Mouse (Mus musculus): Measurements from ENCODE around the gene Col10a1. TPM values are rescaled to one million over a fixed set of nuclear protein-coding genes. Genes with fewer than 3 reads are reported as not detected.

The Col10a1 gene
- polyA plus RNA-seq (2012; ENCODE audit: insufficient read depth, insufficient read length, low replicate concordance, missing spikeins): not detected in 2 replicates

DNA sequence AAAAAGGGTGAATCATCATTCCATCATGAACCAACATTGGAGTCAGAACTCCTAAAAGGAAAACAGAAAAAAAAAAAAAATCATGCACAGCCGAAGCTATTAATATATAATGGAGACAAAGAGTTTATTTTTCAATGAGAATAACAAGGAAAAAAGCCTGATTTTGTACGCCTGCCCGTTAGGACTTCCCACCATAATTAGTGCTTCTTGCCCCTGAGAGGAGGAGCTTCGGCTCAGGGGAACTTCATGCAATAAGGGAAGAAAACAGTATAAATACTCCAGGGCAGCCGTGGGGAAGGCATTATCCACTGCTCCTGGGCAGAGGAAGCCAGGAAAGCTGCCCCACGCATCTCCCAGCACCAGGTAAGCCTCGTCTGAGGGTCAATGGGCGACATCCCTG is at the start of gene Col10a1:
Gene Col10a1 (plus strand): TSS at position 301 of the 400 bp plus-strand sequence.
- H3K27ac ChIP-seq (ENCODE audit: insufficient read depth, low read depth, low read length): no peak within 1 kb of the TSS

DNA sequence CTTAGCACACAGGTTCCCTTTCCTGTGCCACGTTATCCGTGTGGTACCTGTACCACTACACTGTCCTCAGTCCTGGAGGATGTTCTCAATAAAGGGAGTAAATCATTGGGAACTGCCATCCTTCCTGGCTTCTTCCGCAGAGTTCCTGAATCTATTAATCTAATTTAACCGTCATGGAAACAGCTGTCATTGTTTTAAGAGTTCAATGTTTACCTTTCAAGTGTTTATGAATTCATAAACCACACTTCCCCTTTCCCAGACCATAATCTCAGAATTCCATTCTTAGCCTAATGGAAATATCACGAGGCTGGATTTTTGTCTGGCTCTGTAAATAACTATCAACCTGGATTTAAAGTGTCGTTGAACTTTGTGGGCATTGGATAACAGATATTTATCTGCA is 48.8 kb upstream of the Col10a1 start:
- Histone ChIP-seq H3K4me1 (ENCODE audit: control insufficient read depth, insufficient read depth, low read length) (no peaks in the 10 kb centered on the region), H3K4me3 (ENCODE audit: insufficient read depth, low read depth, low read length) (no peak overlapping the region), H3K27ac (ENCODE audit: insufficient read depth, low read depth, low read length) (no peak overlapping the region)
- TF ChIP-seq CTCF (IDR thresholded peaks at IDR 0.05; ENCODE audit: insufficient read depth, low read depth, low read length): no peak
- TF ChIP-seq POLR2A (IDR thresholded peaks at IDR 0.05; ENCODE audit: insufficient read depth, low read depth, low read length): no peak
- WGBS: 83% methylated on average over 6 of the region's 6 CpGs

More for the DNA sequence above, at the start of gene Col10a1:
- no peak for TF ChIP-seq CTCF (IDR thresholded peaks at IDR 0.05; ENCODE audit: insufficient read depth, low read depth, low read length)
- TF ChIP-seq POLR2A (IDR thresholded peaks at IDR 0.05; ENCODE audit: insufficient read depth, low read depth, low read length): no peak
- Histone ChIP-seq H3K4me3 (ENCODE audit: insufficient read depth, low read depth, low read length) (no peak within 1 kb of the TSS), H3K4me1 (ENCODE audit: control insufficient read depth, insufficient read depth, low read length) (peaks cover 3% of the 10 kb centered on the region)
- 37% methylated on average over 8 of the region's 8 CpGs for WGBS

DNA sequence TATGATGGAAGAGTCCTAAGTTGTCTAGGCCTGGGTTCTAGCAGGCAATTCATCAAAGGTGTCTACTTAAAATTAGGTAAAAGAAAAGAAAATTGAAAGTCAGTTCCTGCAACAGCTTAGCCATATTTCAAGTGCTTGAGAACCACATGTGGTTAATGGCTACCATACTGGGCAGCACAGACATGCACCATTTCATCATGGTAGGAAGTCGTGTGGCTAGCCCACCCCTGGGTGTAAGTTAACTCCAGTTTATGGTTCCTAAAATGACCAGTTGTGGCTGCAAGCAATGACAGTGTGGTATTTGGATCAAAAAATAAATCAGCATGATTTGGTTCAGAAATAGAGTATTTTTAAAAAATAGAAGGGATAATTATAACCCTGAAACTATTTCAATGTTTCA is 47.9 kb upstream of the Col10a1 start:
- Histone ChIP-seq H3K4me3 (ENCODE audit: insufficient read depth, low read depth, low read length) (no peak overlapping the region), H3K4me1 (ENCODE audit: control insufficient read depth, insufficient read depth, low read length) (no peaks in the 10 kb centered on the region), H3K27ac (ENCODE audit: insufficient read depth, low read depth, low read length) (no peak overlapping the region)
- 82% methylated on average over 1 of the region's 1 CpGs for WGBS
- TF ChIP-seq CTCF (IDR thresholded peaks at IDR 0.05; ENCODE audit: insufficient read depth, low read depth, low read length) (no peak), POLR2A (IDR thresholded peaks at IDR 0.05; ENCODE audit: insufficient read depth, low read depth, low read length) (no peak)

DNA sequence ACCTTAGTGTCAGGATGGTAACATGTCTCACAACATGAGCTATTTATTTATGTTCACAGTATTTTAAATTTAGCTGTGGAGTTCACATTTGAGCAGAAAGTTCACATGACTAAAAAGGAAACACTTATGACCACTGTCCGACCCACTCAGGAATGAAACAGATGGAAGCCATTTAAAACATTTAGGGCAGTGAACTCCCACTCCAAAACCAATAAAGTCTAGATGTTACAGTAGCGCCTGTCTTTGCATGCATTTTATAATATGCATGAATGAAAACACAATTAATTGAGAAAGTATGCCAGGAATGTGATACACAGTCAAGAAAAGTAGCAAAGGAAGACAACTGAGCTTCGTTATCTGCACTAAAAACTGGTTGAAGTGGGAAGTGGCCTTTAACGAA is 37.6 kb upstream of the Col10a1 start:
- 84% methylated on average over 4 of the region's 4 CpGs for WGBS
- Histone ChIP-seq H3K4me1 (ENCODE audit: control insufficient read depth, insufficient read depth, low read length) (no peaks in the 10 kb centered on the region), H3K27ac (ENCODE audit: insufficient read depth, low read depth, low read length) (no peak overlapping the region), H3K4me3 (ENCODE audit: insufficient read depth, low read depth, low read length) (no peak overlapping the region)
- no peak for TF ChIP-seq CTCF (IDR thresholded peaks at IDR 0.05; ENCODE audit: insufficient read depth, low read depth, low read length)
- no peak for TF ChIP-seq POLR2A (IDR thresholded peaks at IDR 0.05; ENCODE audit: insufficient read depth, low read depth, low read length)

DNA sequence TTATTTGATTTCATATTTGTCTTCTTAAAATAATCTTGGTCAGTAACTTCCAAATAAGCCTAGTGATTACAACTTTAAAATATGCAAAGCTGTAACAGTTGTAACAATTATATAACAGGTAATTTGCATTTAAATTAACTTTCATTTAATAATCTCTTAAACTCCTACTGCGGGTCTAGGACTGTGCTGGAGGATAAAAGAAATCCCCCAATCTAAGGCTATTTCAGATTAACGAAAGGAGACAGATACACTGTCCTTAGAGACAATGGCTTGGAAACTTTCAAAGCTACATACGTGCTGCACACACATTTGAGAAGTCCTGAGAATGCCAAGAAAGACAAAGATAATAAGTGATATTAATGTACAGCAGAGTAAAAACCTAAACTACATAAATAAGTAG is 31.5 kb upstream of the Col10a1 start:
- 59% methylated on average over 3 of the region's 3 CpGs for WGBS
- H3K4me1 ChIP-seq (ENCODE audit: control insufficient read depth, insufficient read depth, low read length): no peaks in the 10 kb centered on the region
- no peak overlapping the region for H3K27ac ChIP-seq (ENCODE audit: insufficient read depth, low read depth, low read length)
- H3K4me3 ChIP-seq (ENCODE audit: insufficient read depth, low read depth, low read length): no peak overlapping the region
- TF ChIP-seq POLR2A (IDR thresholded peaks at IDR 0.05; ENCODE audit: insufficient read depth, low read depth, low read length) (no peak), CTCF (IDR thresholded peaks at IDR 0.05; ENCODE audit: insufficient read depth, low read depth, low read length) (no peak)

DNA sequence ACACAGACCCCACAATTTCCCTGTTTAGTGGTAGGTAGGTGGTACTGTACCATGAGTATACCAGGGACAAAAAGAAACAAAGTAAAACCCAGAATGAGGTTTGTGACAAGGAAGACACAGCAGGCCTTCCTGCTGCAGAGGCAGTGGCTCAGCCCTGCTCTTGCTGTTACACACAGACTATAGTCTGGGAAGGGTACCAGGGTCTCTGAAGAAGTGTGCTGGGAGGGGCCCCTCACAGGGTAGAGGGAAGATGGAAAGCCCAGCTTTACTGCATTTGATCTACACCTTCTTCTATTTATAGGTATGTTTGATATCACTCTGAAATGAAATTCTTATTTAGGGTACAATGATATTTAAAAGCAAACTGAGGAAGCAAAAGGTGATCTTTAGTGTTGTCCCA is 26.0 kb upstream of the Col10a1 start:
- Histone ChIP-seq H3K27ac (ENCODE audit: insufficient read depth, low read depth, low read length) (no peak overlapping the region), H3K4me3 (ENCODE audit: insufficient read depth, low read depth, low read length) (no peak overlapping the region)
- no peak for TF ChIP-seq POLR2A (IDR thresholded peaks at IDR 0.05; ENCODE audit: insufficient read depth, low read depth, low read length)
- TF ChIP-seq CTCF (IDR thresholded peaks at IDR 0.05; ENCODE audit: insufficient read depth, low read depth, low read length): no peak

DNA sequence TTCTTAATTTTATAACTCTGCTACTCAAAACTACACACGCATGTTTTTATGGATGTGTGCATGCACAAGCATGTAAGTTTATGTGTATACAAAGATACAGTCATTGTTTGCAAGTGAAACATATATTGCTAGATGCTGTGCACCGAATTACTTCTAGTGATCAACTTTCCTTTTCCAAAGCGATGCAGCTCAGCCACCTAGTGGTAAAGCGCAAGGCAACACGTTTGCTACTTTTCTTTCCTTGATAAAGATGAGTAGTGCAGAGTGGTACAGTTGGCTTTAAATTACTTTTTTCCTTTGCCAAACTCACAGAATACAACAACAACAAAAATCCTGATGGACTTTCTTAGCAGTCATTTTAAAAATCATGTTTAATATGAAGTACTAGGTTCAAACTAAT is 21.6 kb upstream of the Col10a1 start:
- no peak overlapping the region for H3K27ac ChIP-seq (ENCODE audit: insufficient read depth, low read depth, low read length)
- 63% methylated on average over 5 of the region's 5 CpGs for WGBS
- no peaks in the 10 kb centered on the region for H3K4me1 ChIP-seq (ENCODE audit: control insufficient read depth, insufficient read depth, low read length)
- TF ChIP-seq POLR2A (IDR thresholded peaks at IDR 0.05; ENCODE audit: insufficient read depth, low read depth, low read length) (no peak), CTCF (IDR thresholded peaks at IDR 0.05; ENCODE audit: insufficient read depth, low read depth, low read length) (no peak)
- no peak overlapping the region for H3K4me3 ChIP-seq (ENCODE audit: insufficient read depth, low read depth, low read length)

More for the DNA sequence above, 26.0 kb upstream of the Col10a1 start:
- no peaks in the 10 kb centered on the region for H3K4me1 ChIP-seq (ENCODE audit: control insufficient read depth, insufficient read depth, low read length)

DNA sequence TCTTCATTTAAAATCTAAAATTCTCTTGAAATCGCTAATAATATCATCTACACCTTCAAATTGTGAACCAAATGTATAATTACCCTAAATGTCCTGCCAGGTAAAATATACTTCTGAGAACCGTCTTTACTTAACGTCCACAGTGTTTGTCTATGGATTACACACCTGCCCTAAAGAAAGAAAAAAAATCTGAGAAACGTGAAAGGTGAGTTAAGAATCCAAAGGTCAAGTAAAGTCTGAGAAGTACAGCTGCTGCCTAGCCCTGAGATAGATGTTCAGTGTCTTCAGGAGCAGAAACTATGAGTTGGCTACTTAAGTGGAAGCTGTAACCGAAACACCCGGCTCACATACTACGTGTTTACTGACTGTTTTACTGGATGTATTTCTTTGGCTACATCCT is 16.4 kb upstream of the Col10a1 start:
- Histone ChIP-seq H3K27ac (ENCODE audit: insufficient read depth, low read depth, low read length) (no peak overlapping the region), H3K4me3 (ENCODE audit: insufficient read depth, low read depth, low read length) (no peak overlapping the region), H3K4me1 (ENCODE audit: control insufficient read depth, insufficient read depth, low read length) (no peaks in the 10 kb centered on the region)
- TF ChIP-seq CTCF (IDR thresholded peaks at IDR 0.05; ENCODE audit: insufficient read depth, low read depth, low read length): no peak
- TF ChIP-seq POLR2A (IDR thresholded peaks at IDR 0.05; ENCODE audit: insufficient read depth, low read depth, low read length): no peak
- 93% methylated on average over 7 of the region's 7 CpGs for WGBS

DNA sequence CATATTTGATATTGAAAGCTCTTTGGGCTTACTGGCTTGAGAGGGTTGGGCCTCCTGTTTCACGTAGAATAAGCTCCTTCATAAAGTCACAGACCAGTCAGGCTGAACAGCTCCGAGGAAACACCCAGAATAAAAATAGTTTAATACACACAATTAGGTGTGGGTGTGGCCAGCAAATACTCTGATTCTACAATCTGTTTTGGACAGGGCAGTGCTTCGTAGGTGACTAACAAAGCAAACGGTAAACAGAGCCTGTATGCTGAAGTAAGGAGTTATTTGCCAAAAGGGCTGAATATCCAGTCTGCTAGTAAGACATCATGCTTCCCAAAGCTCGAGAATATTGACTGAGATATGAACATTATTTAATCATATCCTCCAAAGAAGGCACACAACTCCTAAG is 4.1 kb upstream of the Col10a1 start:
- 77% methylated on average over 5 of the region's 5 CpGs for WGBS

DNA sequence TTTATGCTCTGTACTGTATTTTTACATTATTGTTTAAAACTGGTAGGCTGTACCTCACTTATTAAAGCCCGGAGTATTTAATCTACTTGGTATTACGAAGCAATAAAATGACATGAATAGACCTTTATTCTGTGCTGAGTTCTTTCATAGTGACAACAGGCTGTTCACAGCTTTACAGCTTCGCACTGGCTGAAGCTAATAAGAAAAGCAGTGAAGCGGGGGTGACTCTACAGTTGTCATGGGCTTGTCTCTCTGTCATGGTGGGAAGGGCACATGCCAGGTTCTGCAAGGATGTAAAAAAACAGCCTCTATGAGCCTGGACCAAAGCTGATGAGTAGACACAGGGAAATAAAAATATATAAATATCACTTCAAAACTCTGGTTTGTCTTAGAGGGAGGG is 7.2 kb downstream of the Col10a1 start:
- Histone ChIP-seq H3K27ac (ENCODE audit: insufficient read depth, low read depth, low read length) (no peak overlapping the region), H3K4me3 (ENCODE audit: insufficient read depth, low read depth, low read length) (no peak overlapping the region), H3K4me1 (ENCODE audit: control insufficient read depth, insufficient read depth, low read length) (no peaks in the 10 kb centered on the region)
- WGBS: 61% methylated on average over 4 of the region's 4 CpGs
- TF ChIP-seq CTCF (IDR thresholded peaks at IDR 0.05; ENCODE audit: insufficient read depth, low read depth, low read length) (no peak), POLR2A (IDR thresholded peaks at IDR 0.05; ENCODE audit: insufficient read depth, low read depth, low read length) (no peak)

More for the DNA sequence above, 4.1 kb upstream of the Col10a1 start:
- no peak overlapping the region for H3K27ac ChIP-seq (ENCODE audit: insufficient read depth, low read depth, low read length)
- peaks cover 3% of the 10 kb centered on the region for H3K4me1 ChIP-seq (ENCODE audit: control insufficient read depth, insufficient read depth, low read length)
- H3K4me3 ChIP-seq (ENCODE audit: insufficient read depth, low read depth, low read length): no peak overlapping the region
- TF ChIP-seq POLR2A (IDR thresholded peaks at IDR 0.05; ENCODE audit: insufficient read depth, low read depth, low read length) (no peak), CTCF (IDR thresholded peaks at IDR 0.05; ENCODE audit: insufficient read depth, low read depth, low read length) (no peak)
